Mouse (Mus musculus) myocyte (in vitro differentiated cells): ENCODE results near the gene Doxl2.

Experiments used
- CEBPB ChIP-seq: IDR thresholded peaks from 2 replicates; pipeline ENCODE4 v1.6.1; 2011; ENCODE audit warnings: mild to moderate bottlenecking, moderate library complexity; ENCODE audit not compliant: poor library complexity, insufficient read depth, severe bottlenecking
- E2F4 ChIP-seq: IDR thresholded peaks from one replicate; pipeline ENCODE4 v1.6.1; 2011; ENCODE audit warnings: mild to moderate bottlenecking, control low read depth, moderate library complexity; ENCODE audit not compliant: insufficient read depth
- MAX ChIP-seq: IDR thresholded peaks from one replicate; pipeline ENCODE4 v1.6.1; 2011; ENCODE audit warnings: low read depth, mild to moderate bottlenecking, control low read depth
- MYOG ChIP-seq, 3 experiments: IDR thresholded peaks; one replicate each; pipeline ENCODE4 v1.6.1; 2011; ENCODE audit warnings: control low read depth in 2 of 3, low read depth in 2 of 3, mild to moderate bottlenecking in 2 of 3; ENCODE audit not compliant: insufficient read length in 2 of 3, control insufficient read depth in 1 of 3, insufficient read depth in 1 of 3
- POLR2A ChIP-seq: IDR thresholded peaks from one replicate; pipeline ENCODE4 v1.6.1; 2011; ENCODE audit warnings: low read depth, mild to moderate bottlenecking, control low read depth, moderate library complexity; ENCODE audit not compliant: insufficient read length
- POLR2AphosphoS2 ChIP-seq: IDR thresholded peaks from one replicate; pipeline ENCODE4 v1.6.1; 2011; ENCODE audit warnings: low read depth, control low read depth; ENCODE audit not compliant: insufficient read length
- SRF ChIP-seq: IDR thresholded peaks from one replicate; pipeline ENCODE4 v1.6.1; 2011; ENCODE audit warnings: low read depth; ENCODE audit not compliant: control insufficient read depth, insufficient read length
- TCF12 ChIP-seq: IDR thresholded peaks from one replicate; pipeline ENCODE4 v1.6.1; 2011; ENCODE audit warnings: mild to moderate bottlenecking, control low read depth; ENCODE audit not compliant: poor library complexity, insufficient read depth, severe bottlenecking
- USF1 ChIP-seq: IDR thresholded peaks from one replicate; pipeline ENCODE4 v1.6.1; 2011; ENCODE audit warnings: low read depth, mild to moderate bottlenecking, control low read depth, moderate library complexity

- TF ChIP-seq POLR2A = no peak
- TF ChIP-seq MAX = no peak
- no peak for TF ChIP-seq SRF
- no peak for TF ChIP-seq CEBPB
- no peak for TF ChIP-seq TCF12
- no peak for TF ChIP-seq E2F4
- no peak for TF ChIP-seq USF1
- no peak for TF ChIP-seq POLR2AphosphoS2
- no peak for TF ChIP-seq MYOG (IDR thresholded peaks at IDR 0.05; ENCODE audit: control insufficient read depth in 1 of 3, insufficient read depth in 1 of 3, insufficient read length in 2 of 3, low read depth in 2 of 3)
Measured at GRCm38 (mm10) chr6:48998796-48999195, 24.0 kb downstream of the Doxl2 start.
